Mouse (Mus musculus) intestine, embryonic 16.5 days (tissue): ENCODE measurements around the gene Gm4737. TPM values are rescaled to one million over a fixed set of nuclear protein-coding genes. Genes with fewer than 3 reads are reported as not detected.
"Not testable (repeated sequence)": the region's sequence is repeated elsewhere in the genome, so short reads cannot be mapped to it uniquely, and the experiment has no call there.

ENCODE experiments used
- ATAC-seq: fragments of 200-750 bp; cut with Nextera tagmentation; 2 replicates; pipeline ENCODE4 v1.8.0; 2017; ENCODE audit warnings: moderate TSS enrichment, moderate library complexity
- H3K27ac ChIP-seq: fragments of 300-500 bp; sonication (generic); 2 replicates; pipeline ENCODE4 v1.5.1; 2014; ENCODE audit warnings: mild to moderate bottlenecking, low read length
- H3K27me3 ChIP-seq: fragments of 300-500 bp; sonication (generic); replicated peaks from 2 replicates; pipeline ENCODE4 v1.6.1; 2014; ENCODE audit warnings: low read length, control low read depth, mixed read lengths; ENCODE audit not compliant: control insufficient read depth, insufficient read depth
- H3K36me3 ChIP-seq: fragments of 300-500 bp; sonication (generic); 2 replicates; pipeline ENCODE4 v1.6.1; 2014; ENCODE audit warnings: low read length, control low read depth; ENCODE audit not compliant: control insufficient read depth, insufficient read depth
- H3K4me1 ChIP-seq: fragments of 300-500 bp; sonication (generic); 2 replicates; pipeline ENCODE4 v1.6.1; 2014; ENCODE audit warnings: low read length, control low read depth, mixed read lengths; ENCODE audit not compliant: control insufficient read depth, insufficient read depth
- H3K4me2 ChIP-seq: fragments of 300-500 bp; sonication (generic); 2 replicates; pipeline ENCODE4 v1.6.1; 2014; ENCODE audit warnings: low read depth, low read length, control low read depth
- H3K4me3 ChIP-seq: fragments of 300-500 bp; sonication (generic); 2 replicates; pipeline ENCODE4 v1.5.1; 2014; ENCODE audit warnings: mild to moderate bottlenecking, low read length
- H3K9ac ChIP-seq: fragments of 300-500 bp; sonication (generic); 2 replicates; pipeline ENCODE4 v1.6.1; 2014; ENCODE audit warnings: low read depth, low read length
- H3K9me3 ChIP-seq: fragments of 300-500 bp; sonication (generic); 2 replicates; pipeline ENCODE4 v1.6.1; 2016; ENCODE audit warnings: low read length, control low read depth; ENCODE audit not compliant: control insufficient read depth
- WGBS: fragments of 180-500 bp; shearing (Covaris S2); extraction: QIAGEN DNeasy Blood & Tissue Kit; methylation state at CpG from one replicate; pipeline ENCODE4 v1.1.7; 2014; 5-methylcytosine and 5-hydroxymethylcytosine counted together
- polyA plus RNA-seq: library from polyadenylated mRNA; unstranded; fragments of >200 nt; fragmentation: Nextera tagmentation; extraction: Ambion mirVana; gene quantifications from 2 replicates; pipeline ENCODE4 v1.2.1, GENCODE M21; 2015

Gm4737 gene
- 3.3 and 4.5 TPM in 2 replicates for polyA plus RNA-seq

DNA sequence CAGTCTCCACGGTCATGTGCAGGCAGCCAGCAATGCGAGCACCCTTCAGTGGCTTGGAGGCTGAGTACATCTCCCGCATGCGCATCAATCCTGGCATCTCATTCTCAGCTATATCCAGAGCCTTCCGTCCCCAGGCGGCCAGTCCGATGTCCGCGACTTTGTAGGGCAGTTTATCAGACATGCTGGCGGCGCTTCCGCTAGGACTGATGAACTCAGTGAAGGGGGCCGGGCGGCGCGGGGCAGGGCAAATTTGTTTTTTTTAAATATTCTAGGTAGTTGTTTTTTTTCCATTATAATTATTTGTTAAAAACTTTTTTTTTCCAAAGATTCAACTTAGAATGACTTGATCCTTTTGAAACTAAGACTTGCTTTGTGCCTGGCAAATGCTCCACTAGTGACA lies at the start of gene Gm4737:
Gm4737 (minus strand) TSS at position 246 of the 400 bp plus-strand sequence.
- H3K27ac ChIP-seq, H3K9me3 ChIP-seq, H3K4me3 ChIP-seq, H3K27me3 ChIP-seq, ATAC-seq, H3K4me1 ChIP-seq, H3K9ac ChIP-seq, H3K4me2 ChIP-seq, H3K36me3 ChIP-seq: not testable (repeated sequence)
- WGBS = 96% methylated on average over 9 of the region's 16 CpGs

DNA sequence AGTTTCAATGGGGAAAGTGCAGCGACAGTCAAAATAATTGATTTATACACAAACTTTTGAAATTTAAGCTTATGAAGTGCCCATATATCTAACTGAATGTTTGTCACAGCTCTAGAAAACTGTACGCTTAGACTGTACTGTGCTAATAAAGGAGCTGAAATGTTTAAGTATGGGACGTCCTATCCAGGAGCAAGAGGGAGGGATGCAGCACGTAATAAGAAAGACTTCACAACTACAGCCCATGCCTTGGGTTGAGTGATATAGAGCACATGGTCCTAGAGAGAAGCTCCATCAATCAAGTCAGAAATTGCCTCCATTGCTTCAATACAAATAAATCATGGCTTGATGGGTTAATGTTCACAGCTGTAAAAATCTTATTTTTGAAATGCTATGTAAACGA lies 40.9 kb upstream of the Gm4737 start:
- Histone ChIP-seq H3K4me1 (no peaks in the 10 kb centered on the region), H3K36me3 (no peaks in the 10 kb centered on the region), H3K9me3 (no peaks in the 10 kb centered on the region), H3K4me2 (no peak overlapping the region), H3K27ac (no peak overlapping the region), H3K9ac (no peak overlapping the region), H3K27me3 (no peaks in the 10 kb centered on the region), H3K4me3 (no peak overlapping the region)
- ATAC-seq = no peak
- WGBS = 63% methylated on average over 5 of the region's 5 CpGs

DNA sequence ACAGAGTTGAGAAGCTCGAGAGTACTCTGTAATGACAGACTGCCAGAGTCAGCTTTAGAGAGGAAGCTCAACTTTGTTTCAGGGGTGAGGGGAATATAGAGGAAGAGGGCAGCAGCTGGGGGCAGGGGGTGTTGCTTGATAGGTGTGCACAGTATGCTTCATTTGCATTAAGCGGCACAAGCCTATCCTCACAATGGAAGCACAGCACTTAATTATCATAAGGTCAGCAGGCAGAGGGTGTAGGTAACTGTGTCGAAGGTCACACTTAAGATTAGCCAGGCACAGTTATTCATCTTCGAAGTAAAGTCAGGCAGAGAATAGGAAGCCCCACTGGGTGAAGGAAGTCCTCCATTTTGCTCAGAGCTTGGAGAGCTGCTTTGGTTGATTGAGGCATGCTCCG lies 28.2 kb upstream of the Gm4737 start:
- Histone ChIP-seq H3K4me1 (no peaks in the 10 kb centered on the region), H3K9ac (no peak overlapping the region), H3K4me3 (no peak overlapping the region), H3K36me3 (no peaks in the 10 kb centered on the region), H3K9me3 (no peaks in the 10 kb centered on the region), H3K27ac (no peak overlapping the region), H3K4me2 (no peak overlapping the region), H3K27me3 (no peaks in the 10 kb centered on the region)
- 85% methylated on average over 5 of the region's 5 CpGs for WGBS
- ATAC-seq = no peak

DNA sequence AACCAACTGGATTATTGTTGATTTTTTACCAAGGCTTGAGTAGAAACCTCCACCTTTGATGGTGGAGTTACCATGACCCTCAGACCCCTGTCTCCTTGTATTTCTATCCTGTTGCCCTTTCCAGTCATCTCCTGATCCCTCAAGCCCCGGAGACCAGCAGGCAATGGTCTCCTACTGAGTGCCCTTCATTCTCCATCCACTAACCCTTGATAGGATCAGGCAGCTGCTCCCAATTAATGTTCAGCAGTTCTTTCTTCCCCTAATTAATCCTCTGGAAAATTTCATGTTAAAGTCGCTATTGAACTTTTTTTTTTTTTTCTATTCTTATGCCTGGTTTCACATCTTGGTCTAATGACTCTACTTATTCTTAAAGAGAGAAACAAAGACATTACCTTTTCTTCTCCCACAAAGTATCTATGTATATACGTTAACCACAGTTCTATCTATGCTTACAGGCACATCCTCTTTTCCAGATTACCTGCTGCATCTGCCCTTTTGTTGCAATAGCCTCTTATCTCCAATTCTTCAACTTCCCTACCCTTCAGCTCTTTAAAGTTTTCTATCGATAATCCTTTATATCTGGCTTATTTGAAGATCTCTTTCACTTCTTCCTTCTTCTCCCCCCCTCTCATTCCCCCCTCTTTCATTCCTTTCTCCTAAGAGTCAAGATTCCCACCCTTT lies 23.4 kb upstream of the Gm4737 start:
- no peaks in the 10 kb centered on the region for H3K36me3 ChIP-seq
- H3K27ac ChIP-seq = no peak overlapping the region
- 76% methylated on average over 4 of the region's 4 CpGs for WGBS
- no peak overlapping the region for H3K4me3 ChIP-seq
- H3K4me1 ChIP-seq = no peaks in the 10 kb centered on the region
- ATAC-seq = no peak
- no peak overlapping the region for H3K9ac ChIP-seq
- H3K9me3 ChIP-seq = no peaks in the 10 kb centered on the region
- no peaks in the 10 kb centered on the region for H3K27me3 ChIP-seq
- H3K4me2 ChIP-seq = no peak overlapping the region

DNA sequence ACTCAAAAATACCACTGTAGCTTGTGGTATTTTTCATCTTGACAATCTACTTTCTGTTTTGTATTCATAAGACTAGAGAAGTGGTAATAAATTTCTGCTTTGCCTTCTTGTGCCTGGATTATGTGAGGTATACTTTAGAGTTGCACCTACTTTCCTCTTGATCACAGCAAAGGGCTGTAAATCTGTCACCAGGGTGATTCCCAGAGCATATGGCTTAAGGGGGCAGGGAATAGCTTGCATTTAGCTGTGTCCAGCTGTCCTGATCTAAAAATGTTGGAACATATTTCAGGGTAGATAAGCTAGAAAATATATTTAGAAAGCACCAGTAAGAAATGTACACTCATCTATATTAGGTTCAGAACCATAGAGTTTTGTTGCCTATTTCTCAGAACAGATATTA lies 18.2 kb upstream of the Gm4737 start:
- Histone ChIP-seq H3K4me1 (no peaks in the 10 kb centered on the region), H3K9ac (no peak overlapping the region), H3K36me3 (no peaks in the 10 kb centered on the region), H3K9me3 (no peaks in the 10 kb centered on the region), H3K4me3 (no peak overlapping the region), H3K4me2 (no peak overlapping the region), H3K27ac (no peak overlapping the region), H3K27me3 (no peaks in the 10 kb centered on the region)
- ATAC-seq = no peak

DNA sequence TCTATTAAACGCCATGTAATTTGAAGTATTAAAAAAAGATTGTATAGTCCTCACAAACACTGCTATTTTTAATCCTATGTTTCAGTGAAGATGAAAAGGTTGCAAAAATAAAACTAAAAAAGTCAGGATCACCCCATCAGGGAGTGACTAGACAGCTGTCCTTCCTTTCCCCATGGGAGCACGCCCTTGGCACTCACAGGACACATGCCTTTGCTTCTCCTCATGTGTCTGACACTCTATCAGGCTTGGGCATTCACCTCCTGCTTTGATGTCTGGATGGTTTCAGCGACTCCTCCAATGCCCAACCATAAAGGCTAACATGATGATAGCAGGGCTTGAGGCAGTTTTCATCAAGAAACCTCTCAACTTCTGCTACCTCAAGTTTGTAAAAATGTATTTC lies 12.1 kb upstream of the Gm4737 start:
- H3K4me2 ChIP-seq = no peak overlapping the region
- no peaks in the 10 kb centered on the region for H3K4me1 ChIP-seq
- H3K27ac ChIP-seq = no peak overlapping the region
- no peaks in the 10 kb centered on the region for H3K9me3 ChIP-seq
- no peaks in the 10 kb centered on the region for H3K27me3 ChIP-seq
- no peak overlapping the region for H3K4me3 ChIP-seq
- ATAC-seq = no peak
- 81% methylated on average over 3 of the region's 3 CpGs for WGBS
- no peaks in the 10 kb centered on the region for H3K36me3 ChIP-seq
- no peak overlapping the region for H3K9ac ChIP-seq

DNA sequence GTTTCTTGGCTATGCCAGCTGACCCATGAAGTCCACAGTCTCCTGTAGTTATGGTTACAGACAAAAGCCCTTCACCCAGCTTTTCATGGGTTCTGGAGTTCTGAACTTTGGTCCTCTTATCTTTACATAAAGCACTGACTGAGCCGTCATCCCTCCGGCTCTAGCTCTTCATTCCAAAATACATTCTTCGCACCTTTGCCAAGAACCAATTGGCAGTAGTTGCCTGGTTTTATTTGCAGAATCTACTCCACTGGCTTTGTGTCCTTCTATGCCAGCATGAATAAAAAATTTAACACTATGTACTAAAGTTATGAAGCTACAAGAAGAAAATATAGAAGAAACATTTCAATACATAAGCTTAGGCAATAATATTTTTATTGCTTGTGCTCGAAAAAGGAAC lies 10.4 kb upstream of the Gm4737 start:
- Histone ChIP-seq H3K9ac (no peak overlapping the region), H3K36me3 (no peaks in the 10 kb centered on the region), H3K4me2 (no peak overlapping the region), H3K4me3 (no peak overlapping the region), H3K27ac (no peak overlapping the region), H3K4me1 (no peaks in the 10 kb centered on the region), H3K9me3 (no peaks in the 10 kb centered on the region), H3K27me3 (no peaks in the 10 kb centered on the region)
- 80% methylated on average over 4 of the region's 4 CpGs for WGBS
- no peak for ATAC-seq

DNA sequence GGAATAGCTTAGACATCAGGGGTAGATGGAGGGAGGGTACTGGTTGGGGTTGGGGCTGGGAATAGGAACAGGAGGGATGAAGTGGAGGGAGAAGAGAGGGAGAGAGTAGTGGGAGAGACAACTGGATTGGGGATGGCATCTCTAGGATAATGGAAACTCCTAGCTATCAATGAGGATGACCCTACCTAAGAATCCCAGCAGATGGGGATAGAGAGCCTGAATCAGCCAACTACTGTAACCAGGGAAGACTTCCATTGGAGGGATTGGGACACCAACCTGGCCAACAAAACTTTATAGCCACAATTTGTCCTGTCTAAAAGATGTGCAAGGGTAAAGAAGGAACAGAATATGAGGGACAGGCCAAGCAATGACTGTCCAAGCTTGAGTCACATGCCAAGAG lies 3.7 kb downstream of the Gm4737 start:
- Histone ChIP-seq H3K27ac (no peak overlapping the region), H3K9me3 (no peaks in the 10 kb centered on the region), H3K36me3 (no peaks in the 10 kb centered on the region), H3K4me3 (no peak overlapping the region), H3K4me1 (no peaks in the 10 kb centered on the region), H3K4me2 (no peak overlapping the region), H3K9ac (no peak overlapping the region), H3K27me3 (no peaks in the 10 kb centered on the region)
- ATAC-seq = no peak

DNA sequence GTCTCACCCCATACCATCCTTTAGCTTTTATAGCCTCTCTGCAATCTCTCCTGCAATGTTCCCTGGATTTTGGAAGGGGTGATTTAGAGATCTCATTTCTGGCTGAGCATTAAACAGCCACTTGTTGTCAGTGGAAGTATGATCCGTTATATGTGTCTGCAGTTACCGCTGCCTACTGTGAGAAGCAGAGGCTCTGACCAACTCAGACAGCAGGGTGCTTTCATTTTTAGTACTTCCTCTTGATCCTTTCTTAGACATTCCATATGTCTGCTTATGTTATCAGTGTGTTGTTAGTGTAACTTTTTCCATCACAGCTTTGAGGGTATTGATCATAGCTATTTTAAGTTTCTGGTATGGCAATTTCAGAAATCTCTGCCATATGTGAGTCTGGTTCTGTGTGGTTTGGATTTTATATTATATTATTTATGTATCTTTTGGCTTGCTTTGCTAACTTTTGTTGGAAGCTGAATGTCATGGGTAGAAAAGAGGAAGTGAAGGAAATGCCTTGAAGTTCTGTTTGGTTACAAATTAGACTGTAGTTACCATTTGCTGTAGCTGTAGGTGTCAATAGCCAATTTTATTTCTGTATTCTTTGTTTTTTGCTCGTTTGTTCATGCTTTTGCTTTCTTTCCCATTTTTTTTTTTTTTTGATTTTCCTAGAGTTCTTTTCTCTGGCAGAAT lies 6.1 kb downstream of the Gm4737 start:
- no peaks in the 10 kb centered on the region for H3K27me3 ChIP-seq
- WGBS = 58% methylated on average over 3 of the region's 3 CpGs
- H3K27ac ChIP-seq = no peak overlapping the region
- H3K4me2 ChIP-seq = no peak overlapping the region
- H3K4me1 ChIP-seq = no peaks in the 10 kb centered on the region
- no peaks in the 10 kb centered on the region for H3K9me3 ChIP-seq
- no peak overlapping the region for H3K4me3 ChIP-seq
- no peak for ATAC-seq
- no peaks in the 10 kb centered on the region for H3K36me3 ChIP-seq
- no peak overlapping the region for H3K9ac ChIP-seq

DNA sequence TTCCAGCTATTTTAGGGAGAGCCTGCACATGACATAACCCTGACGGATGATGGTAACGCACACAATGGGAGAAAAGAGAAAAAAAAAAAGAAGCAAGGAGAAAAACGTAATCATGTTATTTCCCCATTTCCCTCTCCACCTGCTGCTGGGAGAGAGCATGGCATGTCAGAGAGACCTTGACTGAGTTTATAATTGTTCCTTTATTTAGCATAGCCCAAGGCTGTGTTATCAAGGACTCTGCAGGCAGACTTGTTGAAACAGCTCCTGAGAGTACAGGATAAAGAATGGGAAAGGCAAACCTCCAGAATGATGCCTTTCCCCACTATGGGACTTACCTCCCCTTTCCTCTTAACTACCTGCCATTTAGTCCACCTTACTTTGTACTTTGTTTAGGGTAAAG lies 7.9 kb downstream of the Gm4737 start:
- Histone ChIP-seq H3K4me2 (no peak overlapping the region), H3K4me1 (no peaks in the 10 kb centered on the region), H3K4me3 (no peak overlapping the region), H3K36me3 (no peaks in the 10 kb centered on the region), H3K27ac (no peak overlapping the region), H3K9me3 (no peaks in the 10 kb centered on the region), H3K9ac (no peak overlapping the region), H3K27me3 (no peaks in the 10 kb centered on the region)
- no peak for ATAC-seq
- WGBS = 67% methylated on average over 3 of the region's 3 CpGs
